Mouse (Mus musculus) intestine, embryonic 16.5 days (tissue): ENCODE results near the gene Zfp746. TPM values are rescaled to one million over a fixed set of nuclear protein-coding genes. Genes with fewer than 3 reads are reported as not detected.

Source experiments
- ATAC-seq: fragments of 200-750 bp; cut with Nextera tagmentation; 2 replicates; pipeline ENCODE4 v1.8.0; 2017; ENCODE audit warnings: moderate TSS enrichment, moderate library complexity
- H3K27ac ChIP-seq: fragments of 300-500 bp; sonication (generic); 2 replicates; pipeline ENCODE4 v1.5.1; 2014; ENCODE audit warnings: mild to moderate bottlenecking, low read length
- H3K27me3 ChIP-seq: fragments of 300-500 bp; sonication (generic); replicated peaks from 2 replicates; pipeline ENCODE4 v1.6.1; 2014; ENCODE audit warnings: low read length, control low read depth, mixed read lengths; ENCODE audit not compliant: control insufficient read depth, insufficient read depth
- H3K36me3 ChIP-seq: fragments of 300-500 bp; sonication (generic); 2 replicates; pipeline ENCODE4 v1.6.1; 2014; ENCODE audit warnings: low read length, control low read depth; ENCODE audit not compliant: control insufficient read depth, insufficient read depth
- H3K4me1 ChIP-seq: fragments of 300-500 bp; sonication (generic); 2 replicates; pipeline ENCODE4 v1.6.1; 2014; ENCODE audit warnings: low read length, control low read depth, mixed read lengths; ENCODE audit not compliant: control insufficient read depth, insufficient read depth
- H3K4me2 ChIP-seq: fragments of 300-500 bp; sonication (generic); 2 replicates; pipeline ENCODE4 v1.6.1; 2014; ENCODE audit warnings: low read depth, low read length, control low read depth
- H3K4me3 ChIP-seq: fragments of 300-500 bp; sonication (generic); 2 replicates; pipeline ENCODE4 v1.5.1; 2014; ENCODE audit warnings: mild to moderate bottlenecking, low read length
- H3K9ac ChIP-seq: fragments of 300-500 bp; sonication (generic); 2 replicates; pipeline ENCODE4 v1.6.1; 2014; ENCODE audit warnings: low read depth, low read length
- H3K9me3 ChIP-seq: fragments of 300-500 bp; sonication (generic); 2 replicates; pipeline ENCODE4 v1.6.1; 2016; ENCODE audit warnings: low read length, control low read depth; ENCODE audit not compliant: control insufficient read depth
- WGBS: fragments of 180-500 bp; shearing (Covaris S2); extraction: QIAGEN DNeasy Blood & Tissue Kit; methylation state at CpG from one replicate; pipeline ENCODE4 v1.1.7; 2014; 5-methylcytosine and 5-hydroxymethylcytosine counted together
- microRNA-seq: library from miRNA; unstranded; fragments of <30 nt; microRNA quantifications from one replicate; pipeline ENCODE4, GENCODE M21; 2016
- polyA plus RNA-seq: library from polyadenylated mRNA; unstranded; fragments of >200 nt; fragmentation: Nextera tagmentation; extraction: Ambion mirVana; gene quantifications from 2 replicates; pipeline ENCODE4 v1.2.1, GENCODE M21; 2015

The Zfp746 gene
- polyA plus RNA-seq, 1 experiment from 2014 or later, result 3.8 TPM

DNA sequence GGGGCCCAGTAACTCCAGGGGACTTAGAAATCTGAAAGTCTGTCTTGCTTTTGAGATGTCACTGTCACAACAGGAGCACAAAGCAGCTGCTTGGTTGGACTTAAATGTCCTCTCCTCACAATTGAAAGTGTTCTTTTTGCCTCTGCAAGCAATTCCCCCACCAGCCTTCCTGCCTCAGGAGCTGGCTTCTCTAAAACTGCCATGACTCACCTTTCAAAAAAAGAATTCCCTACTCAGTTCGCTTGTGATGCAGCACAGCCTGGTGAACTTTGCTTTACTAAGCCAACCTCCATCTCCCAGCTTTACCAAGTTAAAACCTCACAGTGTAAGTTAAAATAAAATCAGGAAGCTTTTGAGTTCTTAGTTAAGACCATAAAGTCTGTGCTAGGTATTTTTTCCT, 64.7 kb downstream of the Zfp746 start:
- Histone ChIP-seq H3K4me2 (no peak overlapping the region), H3K27me3 (no peaks in the 10 kb centered on the region), H3K27ac (no peak overlapping the region), H3K9ac (no peak overlapping the region), H3K36me3 (peaks cover 26% of the 10 kb centered on the region), H3K4me1 (no peaks in the 10 kb centered on the region), H3K9me3 (peaks cover 23% of the 10 kb centered on the region), H3K4me3 (no peak overlapping the region)
- ATAC-seq, result no peak
- WGBS, result 62% methylated on average over 1 of the region's 1 CpGs

DNA sequence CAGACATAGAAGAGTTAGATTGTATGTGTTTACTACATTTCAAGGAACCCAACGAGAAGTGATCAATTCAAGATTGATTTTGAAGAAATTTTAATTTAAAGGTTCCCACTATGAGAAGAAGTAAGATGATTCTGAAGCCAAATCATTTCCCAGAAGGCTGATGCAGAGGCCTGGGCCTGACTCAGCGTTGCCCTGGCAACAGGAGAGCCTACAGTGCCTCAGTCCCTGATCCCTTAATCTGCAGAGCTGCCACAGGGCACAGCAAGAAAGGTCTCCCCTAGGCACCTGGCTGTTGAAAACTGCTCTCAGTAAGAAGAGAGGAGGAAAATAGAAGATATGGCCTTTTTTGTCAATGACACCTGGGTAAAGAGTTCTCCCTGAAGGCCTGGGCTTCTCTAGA, 66.4 kb downstream of the Zfp746 start:
- 86% methylated on average over 2 of the region's 2 CpGs for WGBS
- H3K27me3 ChIP-seq, result no peaks in the 10 kb centered on the region
- H3K9ac ChIP-seq, result no peak overlapping the region
- H3K9me3 ChIP-seq, result peaks cover 9% of the 10 kb centered on the region
- ATAC-seq, result no peak
- H3K4me1 ChIP-seq, result no peaks in the 10 kb centered on the region
- peaks cover 11% of the 10 kb centered on the region for H3K36me3 ChIP-seq
- no peak overlapping the region for H3K27ac ChIP-seq
- H3K4me3 ChIP-seq, result no peak overlapping the region
- H3K4me2 ChIP-seq, result no peak overlapping the region

DNA sequence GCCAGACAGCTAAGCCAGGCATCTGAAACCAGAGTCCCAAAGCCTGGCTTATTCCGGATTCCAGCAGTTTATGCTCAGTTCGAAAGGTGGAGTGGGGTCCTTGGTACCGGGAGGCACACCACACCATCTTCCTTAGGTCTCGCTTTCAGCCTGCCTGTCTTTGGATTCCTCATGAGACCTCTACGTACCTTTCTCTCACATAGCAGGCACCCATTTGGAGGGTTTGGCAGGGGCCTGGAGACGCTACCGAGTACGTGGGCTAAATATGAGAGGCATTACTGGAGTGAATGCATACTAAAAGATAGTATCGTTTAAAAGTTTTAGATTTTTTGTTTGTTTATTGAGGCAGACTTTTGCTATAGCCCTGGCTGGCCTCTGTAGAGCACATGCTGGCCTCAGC, 69.6 kb downstream of the Zfp746 start:
- Histone ChIP-seq H3K4me3 (no peak overlapping the region), H3K27me3 (no peaks in the 10 kb centered on the region), H3K27ac (no peak overlapping the region), H3K9me3 (no peaks in the 10 kb centered on the region), H3K9ac (no peak overlapping the region), H3K36me3 (no peaks in the 10 kb centered on the region), H3K4me1 (no peaks in the 10 kb centered on the region), H3K4me2 (no peak overlapping the region)
- ATAC-seq, result no peak
- 88% methylated on average over 9 of the region's 9 CpGs for WGBS

DNA sequence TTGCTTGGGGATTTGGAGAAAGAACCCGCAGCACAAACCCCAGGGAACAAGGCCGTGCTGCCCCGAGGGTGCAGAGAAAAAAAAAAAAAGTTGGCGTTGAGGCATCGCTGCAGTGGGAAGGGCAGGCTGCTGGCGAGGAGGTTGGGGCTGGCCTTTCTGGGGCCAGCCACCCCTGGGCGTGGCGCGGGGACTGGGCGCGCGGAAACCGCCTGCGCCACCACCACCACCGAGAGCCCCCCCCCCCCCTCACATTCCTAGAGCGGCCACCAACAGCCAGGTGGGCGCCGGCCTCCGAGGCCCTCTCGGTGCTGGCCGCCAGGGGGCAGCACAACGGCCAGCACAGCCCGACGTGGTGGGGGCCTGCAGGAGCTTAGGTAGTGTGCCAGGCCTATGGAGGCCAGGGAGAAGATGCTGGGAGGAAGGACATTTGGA, 70.3 kb downstream of the Zfp746 start:
- H3K27ac ChIP-seq, result no peak overlapping the region
- WGBS, result 0% methylated on average over 23 of the region's 24 CpGs
- ATAC-seq, result peak; percentile 94

More for the DNA sequence above, 70.3 kb downstream of the Zfp746 start:
- H3K9ac ChIP-seq, result peak overlapping the region; percentile 59
- H3K4me1 ChIP-seq, result no peaks in the 10 kb centered on the region
- H3K4me3 ChIP-seq, result peak overlapping the region; percentile 46
- no peaks in the 10 kb centered on the region for H3K36me3 ChIP-seq
- H3K4me2 ChIP-seq, result peak overlapping the region; percentile 67
- no peaks in the 10 kb centered on the region for H3K9me3 ChIP-seq
- no peaks in the 10 kb centered on the region for H3K27me3 ChIP-seq

Small RNA genes lying within 50 kb of the gene (microRNA-seq; reads per million reads assigned to microRNA genes)
- gene Gm24563, result not detected

Other genes starting within 250 kb of the Zfp746 start
- 8.9 and 9.8 TPM in 2 replicates for gene Zfp282, start 209.4 kb downstream of the Zfp746 start, polyA plus RNA-seq
- gene Zfp212, start 166.1 kb downstream of the Zfp746 start, polyA plus RNA-seq, result 12.2 TPM in 2 replicates
- gene Zfp956, start 133.2 kb downstream of the Zfp746 start, polyA plus RNA-seq, result 8.8 and 9.3 TPM in 2 replicates
- gene Zfp777, start 37.7 kb downstream of the Zfp746 start, polyA plus RNA-seq, result 4.3 and 4.6 TPM in 2 replicates